Mouse (Mus musculus) intestine, embryonic 14.5 days (tissue): ENCODE measurements around the gene 1810030O07Rik. TPM values are rescaled to one million over a fixed set of nuclear protein-coding genes. Genes with fewer than 3 reads are reported as not detected.

Experiments
- ATAC-seq: fragments of 200-750 bp; cut with Nextera tagmentation; replicated peaks from 2 replicates; pipeline ENCODE4 v1.8.0; 2017; ENCODE audit warnings: low read depth, moderate number of reproducible peaks, moderate TSS enrichment, moderate library complexity; ENCODE audit not compliant: low FRiP score, low TSS enrichment
- DNase-seq: peaks from one replicate; pipeline ENCODE4 v3.0.0-alpha.2; 2018; ENCODE audit warnings: low spot score
- H3K27ac ChIP-seq: fragments of 300-500 bp; sonication (generic); 2 replicates; pipeline ENCODE4 v1.5.1; 2014; ENCODE audit warnings: low read depth, mild to moderate bottlenecking, control low read depth
- H3K27me3 ChIP-seq: fragments of 300-500 bp; sonication (generic); replicated peaks from 2 replicates; pipeline ENCODE4 v1.6.1; 2014; ENCODE audit warnings: low read length, control low read depth; ENCODE audit not compliant: control insufficient read depth, insufficient read depth
- H3K36me3 ChIP-seq: fragments of 300-500 bp; sonication (generic); 2 replicates; pipeline ENCODE4 v1.6.1; 2014; ENCODE audit warnings: low read length, control low read depth; ENCODE audit not compliant: control insufficient read depth, insufficient read depth
- H3K4me1 ChIP-seq: fragments of 300-500 bp; sonication (generic); replicated peaks from 2 replicates; pipeline ENCODE4 v1.6.1; 2014; ENCODE audit warnings: low read length, control low read depth, mixed read lengths; ENCODE audit not compliant: control insufficient read depth, insufficient read depth
- H3K4me2 ChIP-seq: fragments of 300-500 bp; sonication (generic); 2 replicates; pipeline ENCODE4 v1.6.1; 2014; ENCODE audit warnings: low read length
- H3K4me3 ChIP-seq: fragments of 300-500 bp; sonication (generic); 2 replicates; pipeline ENCODE4 v1.5.1; 2014; ENCODE audit warnings: low read depth, low read length, control low read depth, mixed read lengths
- H3K9ac ChIP-seq: fragments of 300-500 bp; sonication (generic); 2 replicates; pipeline ENCODE4 v1.6.1; 2014; ENCODE audit warnings: mild to moderate bottlenecking, low read length
- H3K9me3 ChIP-seq: fragments of 300-500 bp; sonication (generic); 2 replicates; pipeline ENCODE4 v1.6.1; 2016; ENCODE audit warnings: low read length, control low read depth; ENCODE audit not compliant: control insufficient read depth
- WGBS: fragments of 180-500 bp; shearing (Covaris S2); extraction: QIAGEN DNeasy Blood & Tissue Kit; methylation state at CpG from one replicate; pipeline ENCODE4 v1.1.7; 2014; 5-methylcytosine and 5-hydroxymethylcytosine counted together
- polyA plus RNA-seq: library from polyadenylated mRNA; unstranded; fragments of >200 nt; fragmentation: Nextera tagmentation; extraction: Ambion mirVana; gene quantifications from 2 replicates; pipeline ENCODE4 v1.2.1, GENCODE M21; 2014

Gene 1810030O07Rik
- polyA plus RNA-seq = 39.8 and 46.6 TPM in 2 replicates

- H3K4me2 ChIP-seq = peak within 1 kb of the TSS; percentile 53
- no peaks in the 10 kb centered on the region for H3K4me1 ChIP-seq
- DNase-seq (peak; percentile 82), ATAC-seq (peak; percentile 99)
- H3K9me3 ChIP-seq = no peaks in the 10 kb centered on the region
- peak within 1 kb of the TSS; percentile 62 for H3K4me3 ChIP-seq
- H3K27ac ChIP-seq = peak within 1 kb of the TSS; percentile 83
- H3K9ac ChIP-seq = peak within 1 kb of the TSS; percentile 59
- H3K36me3 ChIP-seq = peaks cover 14% of the 10 kb centered on the region
- 3% methylated on average over 42 of the region's 42 CpGs for WGBS
- 0 out of 2 replicates have a peak, but pooled peaks cover 4% of the 10 kb centered on the region for H3K27me3 ChIP-seq
Measured at GRCm38 (mm10) chrX:12673054-12673775, at the start of gene 1810030O07Rik. 1810030O07Rik (minus strand) TSS chrX:12673668.

- Histone ChIP-seq H3K36me3 (peaks cover 29% of the 10 kb centered on the region; the same call in 1 of the 2 replicates), H3K4me1 (no peaks in the 10 kb centered on the region), H3K27me3 (no peaks in the 10 kb centered on the region; the same call in 1 of the 2 replicates), H3K9me3 (no peaks in the 10 kb centered on the region), H3K9ac (no peak overlapping the region), H3K4me3 (no peak overlapping the region), H3K4me2 (no peak overlapping the region), H3K27ac (no peak overlapping the region)
- WGBS = 76% methylated on average over 4 of the region's 4 CpGs
- ATAC-seq (no peak), DNase-seq (no peak)
Measured at GRCm38 (mm10) chrX:12716036-12716435, 42.6 kb upstream of the 1810030O07Rik start.

- Histone ChIP-seq H3K4me2 (no peak overlapping the region), H3K9ac (no peak overlapping the region), H3K4me3 (no peak overlapping the region), H3K36me3 (peaks cover 23% of the 10 kb centered on the region; the same call in 1 of the 2 replicates), H3K27ac (no peak overlapping the region), H3K27me3 (no peaks in the 10 kb centered on the region; the same call in 1 of the 2 replicates), H3K4me1 (no peaks in the 10 kb centered on the region), H3K9me3 (no peaks in the 10 kb centered on the region)
- ATAC-seq = no peak
- no peak for DNase-seq
- 93% methylated on average over 7 of the region's 7 CpGs for WGBS
Measured at GRCm38 (mm10) chrX:12713796-12714195, 40.3 kb upstream of the 1810030O07Rik start.

- Histone ChIP-seq H3K9me3 (no peaks in the 10 kb centered on the region), H3K27me3 (no peaks in the 10 kb centered on the region), H3K4me1 (no peaks in the 10 kb centered on the region), H3K4me2 (no peak overlapping the region), H3K36me3 (peaks cover 22% of the 10 kb centered on the region), H3K9ac (no peak overlapping the region), H3K4me3 (no peak overlapping the region), H3K27ac (no peak overlapping the region)
- DNase-seq = no peak
- WGBS = 74% methylated on average over 8 of the region's 8 CpGs
- ATAC-seq = no peak
Measured at GRCm38 (mm10) chrX:12686910-12687309, 13.4 kb upstream of the 1810030O07Rik start.

GRCm38 (mm10) chrX:12686071-12686470, 12.6 kb upstream of the 1810030O07Rik start:
- Histone ChIP-seq H3K9ac (no peak overlapping the region), H3K4me3 (no peak overlapping the region), H3K9me3 (no peaks in the 10 kb centered on the region), H3K27me3 (no peaks in the 10 kb centered on the region), H3K4me1 (no peaks in the 10 kb centered on the region), H3K27ac (no peak overlapping the region), H3K36me3 (peaks cover 24% of the 10 kb centered on the region), H3K4me2 (no peak overlapping the region)
- DNase-seq = no peak
- no peak for ATAC-seq

- no peak overlapping the region for H3K4me3 ChIP-seq
- H3K9me3 ChIP-seq = no peaks in the 10 kb centered on the region
- H3K4me2 ChIP-seq = no peak overlapping the region
- no peaks in the 10 kb centered on the region for H3K4me1 ChIP-seq
- DNase-seq (peak; percentile 76), ATAC-seq (no peak)
- H3K36me3 ChIP-seq = peaks cover 3% of the 10 kb centered on the region; the same call in 1 of the 2 replicates
- WGBS = 25% methylated on average over 6 of the region's 6 CpGs
- H3K27me3 ChIP-seq = 0 out of 2 replicates have a peak, but pooled peaks cover 4% of the 10 kb centered on the region
- H3K9ac ChIP-seq = no peak overlapping the region
- H3K27ac ChIP-seq = no peak overlapping the region
Measured at GRCm38 (mm10) chrX:12677396-12677795, 3.9 kb upstream of the 1810030O07Rik start.

GRCm38 (mm10) chrX:12653879-12654278, 19.6 kb downstream of the 1810030O07Rik start:
- 73% methylated on average over 2 of the region's 2 CpGs for WGBS
- no peak for ATAC-seq
- no peak overlapping the region for H3K4me3 ChIP-seq

GRCm38 (mm10) chrX:12651906-12652305, 21.6 kb downstream of the 1810030O07Rik start:
- Histone ChIP-seq H3K4me3 (no peak overlapping the region), H3K36me3 (0 out of 2 replicates have a peak, but pooled peaks cover 3% of the 10 kb centered on the region), H3K27ac (no peak overlapping the region), H3K9ac (no peak overlapping the region), H3K27me3 (no peaks in the 10 kb centered on the region), H3K9me3 (no peaks in the 10 kb centered on the region), H3K4me2 (no peak overlapping the region), H3K4me1 (no peaks in the 10 kb centered on the region)
- ATAC-seq (no peak), DNase-seq (no peak)
- WGBS = 92% methylated on average over 16 of the region's 16 CpGs

More at GRCm38 (mm10) chrX:12653879-12654278, 19.6 kb downstream of the 1810030O07Rik start:
- H3K4me2 ChIP-seq = no peak overlapping the region
- no peaks in the 10 kb centered on the region for H3K4me1 ChIP-seq
- H3K9ac ChIP-seq = no peak overlapping the region
- H3K27ac ChIP-seq = no peak overlapping the region
- no peaks in the 10 kb centered on the region for H3K27me3 ChIP-seq
- DNase-seq = no peak
- H3K9me3 ChIP-seq = no peaks in the 10 kb centered on the region
- H3K36me3 ChIP-seq = peaks cover 11% of the 10 kb centered on the region; the same call in 1 of the 2 replicates
